Mouse (Mus musculus): ENCODE data around the gene Arhgef18.

DNA sequence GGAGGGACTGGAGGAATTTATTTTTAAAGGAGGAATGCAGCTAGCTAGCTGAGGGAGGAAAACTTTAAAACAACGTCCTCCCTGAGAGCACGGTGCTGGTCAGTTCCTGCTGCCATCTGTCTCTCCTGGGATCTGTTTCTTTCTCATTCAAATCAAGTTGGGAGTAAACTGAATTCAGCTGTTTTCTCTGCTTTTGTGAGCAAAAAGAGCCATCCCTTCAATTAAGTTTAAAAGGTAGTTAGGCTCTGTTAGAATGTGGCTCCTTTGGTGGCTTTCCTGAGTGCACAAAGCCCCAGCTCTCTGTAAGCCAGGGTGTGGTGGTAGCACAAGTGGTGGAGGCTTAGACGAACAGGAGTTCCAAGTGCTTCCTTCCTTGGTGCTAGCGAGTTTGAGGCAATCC, 2.4 kb downstream of the Arhgef18 start:
- TF ChIP-seq POLR2A (IDR thresholded peaks at IDR 0.05; ENCODE audit: low read depth, low read length) (no peak), CTCF (IDR thresholded peaks at IDR 0.05; ENCODE audit: extremely low read depth, insufficient read depth, insufficient read length, insufficient replicate concordance) (no peak)

Data from spleen, adult 2 months (tissue).